Mouse (Mus musculus): ENCODE data around the gene Kctd20. TPM values are rescaled to one million over a fixed set of nuclear protein-coding genes. Genes with fewer than 3 reads are reported as not detected.
"Not testable (repeated sequence)": the region's sequence is repeated elsewhere in the genome, so short reads cannot be mapped to it uniquely, and the experiment has no call there.

The Kctd20 gene
- polyA plus RNA-seq, 1 experiment, result 34.8 TPM

- Histone ChIP-seq H3K4me3 (no peak overlapping the region), H3K27me3 (ENCODE audit: control insufficient read depth, insufficient read depth, insufficient read length) (no peaks in the 10 kb centered on the region), H3K4me2 (ENCODE audit: low read depth) (no peak overlapping the region), H3ac (ENCODE audit: control insufficient read depth, insufficient read length) (no peak overlapping the region), H3K79me2 (ENCODE audit: control insufficient read depth, insufficient read depth) (peaks cover 7% of the 10 kb centered on the region), H3K36me3 (ENCODE audit: control insufficient read depth, insufficient read depth) (peaks cover 36% of the 10 kb centered on the region)
- TF ChIP-seq POLR2AphosphoS2 (IDR thresholded peaks at IDR 0.05; ENCODE audit: insufficient read length, low read depth) (no peak), REST (IDR thresholded peaks at IDR 0.05; ENCODE audit: insufficient read depth, insufficient read length) (no peak), SRF (IDR thresholded peaks at IDR 0.05; ENCODE audit: control insufficient read depth, insufficient read length, low read depth) (no peak), CEBPB (IDR thresholded peaks at IDR 0.05; ENCODE audit: insufficient read depth, poor library complexity, severe bottlenecking) (no peak), TCF12 (IDR thresholded peaks at IDR 0.05; ENCODE audit: insufficient read depth, poor library complexity, severe bottlenecking) (no peak), MYOG (IDR thresholded peaks at IDR 0.05; ENCODE audit: control insufficient read depth in 1 of 3, insufficient read depth in 1 of 3, insufficient read length in 2 of 3, low read depth in 2 of 3) (no peak), TCF3 (IDR thresholded peaks at IDR 0.05; ENCODE audit: insufficient read length, low read depth) (no peak), MYOD1 (IDR thresholded peaks at IDR 0.05; ENCODE audit: control insufficient read depth in 1 of 3, insufficient read length in 2 of 3, low read depth in 2 of 3) (no peak), E2F4 (IDR thresholded peaks at IDR 0.05; ENCODE audit: insufficient read depth) (no peak), USF1 (IDR thresholded peaks at IDR 0.05; ENCODE audit: low read depth) (no peak), POLR2A (IDR thresholded peaks at IDR 0.05; ENCODE audit: insufficient read length, low read depth) (no peak), MAX (IDR thresholded peaks at IDR 0.05; ENCODE audit: low read depth) (no peak)
These were observed 39.5 kb downstream of the Kctd20 start for GRCm38 (mm10) chr17:28991286-28991685.

DNA sequence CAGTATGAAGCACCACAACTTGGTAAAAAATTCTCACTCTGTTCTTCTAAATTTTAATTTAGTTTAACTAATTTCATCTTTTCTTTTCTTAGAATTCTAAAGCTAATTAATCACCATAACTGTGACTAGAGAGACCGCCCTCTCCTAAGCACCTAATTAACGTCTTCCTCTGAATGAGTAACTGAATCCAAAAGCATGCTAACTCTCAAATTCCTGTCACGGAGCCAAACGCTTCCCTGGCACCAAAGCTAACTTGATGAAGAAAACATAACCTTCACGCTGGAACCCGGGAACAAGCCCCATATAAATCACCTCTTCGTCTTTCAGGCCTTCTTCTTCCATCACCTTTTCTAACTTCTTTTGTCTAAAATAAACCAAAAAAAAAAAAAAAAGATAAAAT lies 40.4 kb downstream of the Kctd20 start:
- Histone ChIP-seq H3K79me2 (ENCODE audit: control insufficient read depth, insufficient read depth) (peaks cover 7% of the 10 kb centered on the region), H3K4me2 (ENCODE audit: low read depth) (no peak overlapping the region), H3ac (ENCODE audit: control insufficient read depth, insufficient read length) (no peak overlapping the region), H3K36me3 (ENCODE audit: control insufficient read depth, insufficient read depth) (peaks cover 34% of the 10 kb centered on the region), H3K4me3 (no peak overlapping the region), H3K27me3 (ENCODE audit: control insufficient read depth, insufficient read depth, insufficient read length) (no peaks in the 10 kb centered on the region)
- no peak for TF ChIP-seq TCF12 (IDR thresholded peaks at IDR 0.05; ENCODE audit: insufficient read depth, poor library complexity, severe bottlenecking)
- no peak for TF ChIP-seq MAX (IDR thresholded peaks at IDR 0.05; ENCODE audit: low read depth)
- TF ChIP-seq USF1 (IDR thresholded peaks at IDR 0.05; ENCODE audit: low read depth), result no peak
- no peak for TF ChIP-seq MYOD1 (IDR thresholded peaks at IDR 0.05; ENCODE audit: control insufficient read depth in 1 of 3, insufficient read length in 2 of 3, low read depth in 2 of 3)
- TF ChIP-seq SRF (IDR thresholded peaks at IDR 0.05; ENCODE audit: control insufficient read depth, insufficient read length, low read depth), result no peak
- TF ChIP-seq POLR2A (IDR thresholded peaks at IDR 0.05; ENCODE audit: insufficient read length, low read depth), result no peak
- TF ChIP-seq REST (IDR thresholded peaks at IDR 0.05; ENCODE audit: insufficient read depth, insufficient read length), result no peak
- no peak for TF ChIP-seq E2F4 (IDR thresholded peaks at IDR 0.05; ENCODE audit: insufficient read depth)
- no peak for TF ChIP-seq MYOG (IDR thresholded peaks at IDR 0.05; ENCODE audit: control insufficient read depth in 1 of 3, insufficient read depth in 1 of 3, insufficient read length in 2 of 3, low read depth in 2 of 3)

- not testable (repeated sequence) for H3K79me2 ChIP-seq (ENCODE audit: control insufficient read depth, insufficient read depth); H3K27me3 ChIP-seq (ENCODE audit: control insufficient read depth, insufficient read depth, insufficient read length); H3K4me3 ChIP-seq; H3ac ChIP-seq (ENCODE audit: control insufficient read depth, insufficient read length); H3K4me2 ChIP-seq (ENCODE audit: low read depth)
- peaks cover 34% of the 10 kb centered on the region for H3K36me3 ChIP-seq (ENCODE audit: control insufficient read depth, insufficient read depth)
These were observed 41.3 kb downstream of the Kctd20 start for GRCm38 (mm10) chr17:28993004-28993403.

GRCm38 (mm10) chr17:28994615-28995014 lies 42.9 kb downstream of the Kctd20 start:
- H3K36me3 ChIP-seq (ENCODE audit: control insufficient read depth, insufficient read depth), result peaks cover 36% of the 10 kb centered on the region
- TF ChIP-seq SRF (IDR thresholded peaks at IDR 0.05; ENCODE audit: control insufficient read depth, insufficient read length, low read depth) (no peak), POLR2AphosphoS2 (IDR thresholded peaks at IDR 0.05; ENCODE audit: insufficient read length, low read depth) (no peak), MYOD1 (IDR thresholded peaks at IDR 0.05; ENCODE audit: control insufficient read depth in 1 of 3, insufficient read length in 2 of 3, low read depth in 2 of 3) (no peak), TCF3 (IDR thresholded peaks at IDR 0.05; ENCODE audit: insufficient read length, low read depth) (no peak), E2F4 (IDR thresholded peaks at IDR 0.05; ENCODE audit: insufficient read depth) (no peak), USF1 (IDR thresholded peaks at IDR 0.05; ENCODE audit: low read depth) (no peak), MYOG (IDR thresholded peaks at IDR 0.05; ENCODE audit: control insufficient read depth in 1 of 3, insufficient read depth in 1 of 3, insufficient read length in 2 of 3, low read depth in 2 of 3) (no peak), TCF12 (IDR thresholded peaks at IDR 0.05; ENCODE audit: insufficient read depth, poor library complexity, severe bottlenecking) (no peak), REST (IDR thresholded peaks at IDR 0.05; ENCODE audit: insufficient read depth, insufficient read length) (no peak), POLR2A (IDR thresholded peaks at IDR 0.05; ENCODE audit: insufficient read length, low read depth) (no peak), MAX (IDR thresholded peaks at IDR 0.05; ENCODE audit: low read depth) (no peak), CEBPB (IDR thresholded peaks at IDR 0.05; ENCODE audit: insufficient read depth, poor library complexity, severe bottlenecking) (no peak)

GRCm38 (mm10) chr17:29000465-29000864 lies 48.7 kb downstream of the Kctd20 start:
- no peak for TF ChIP-seq TCF3 (IDR thresholded peaks at IDR 0.05; ENCODE audit: insufficient read length, low read depth)
- Histone ChIP-seq H3K36me3 (ENCODE audit: control insufficient read depth, insufficient read depth) (peaks cover 32% of the 10 kb centered on the region), H3K4me3 (no peak overlapping the region), H3K79me2 (ENCODE audit: control insufficient read depth, insufficient read depth) (peaks cover 62% of the 10 kb centered on the region), H3K4me2 (ENCODE audit: low read depth) (no peak overlapping the region), H3K27me3 (ENCODE audit: control insufficient read depth, insufficient read depth, insufficient read length) (no peaks in the 10 kb centered on the region), H3ac (ENCODE audit: control insufficient read depth, insufficient read length) (no peak overlapping the region)

More at GRCm38 (mm10) chr17:28994615-28995014, 42.9 kb downstream of the Kctd20 start:
- H3K27me3 ChIP-seq (ENCODE audit: control insufficient read depth, insufficient read depth, insufficient read length), result no peaks in the 10 kb centered on the region
- no peak overlapping the region for H3K4me3 ChIP-seq
- H3K4me2 ChIP-seq (ENCODE audit: low read depth), result no peak overlapping the region
- H3ac ChIP-seq (ENCODE audit: control insufficient read depth, insufficient read length), result no peak overlapping the region
- peaks cover 12% of the 10 kb centered on the region for H3K79me2 ChIP-seq (ENCODE audit: control insufficient read depth, insufficient read depth)
